Mouse (Mus musculus): ENCODE data around the gene Nexn.
"Not testable (repeated sequence)": the region's sequence is repeated elsewhere in the genome, so short reads cannot be mapped to it uniquely, and the experiment has no call there.

Gene Nexn

DNA sequence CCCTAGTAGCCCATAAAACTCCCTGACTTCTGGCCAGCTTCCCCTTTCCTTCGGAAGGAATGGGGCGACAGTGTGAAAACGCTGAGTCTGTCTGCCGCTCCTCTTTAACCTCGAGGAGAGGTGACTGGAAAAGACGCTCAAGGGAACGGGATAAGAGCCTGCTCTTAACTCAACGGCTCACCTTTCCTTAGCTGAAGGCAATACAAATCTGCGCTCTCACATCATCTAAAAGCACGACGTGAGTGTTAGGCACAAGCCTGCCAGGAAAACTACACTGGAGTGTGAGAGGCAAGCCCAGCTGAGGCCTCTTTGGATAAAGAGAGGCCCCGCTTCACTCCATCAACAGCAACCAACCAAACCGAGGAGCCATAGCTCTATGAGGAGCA lies at the start of gene Nexn:
Gene Nexn, minus strand, starts transcription at position 315 of the 386 bp plus-strand sequence.
- no peak for DNase-seq (ENCODE audit: low spot score)

DNA sequence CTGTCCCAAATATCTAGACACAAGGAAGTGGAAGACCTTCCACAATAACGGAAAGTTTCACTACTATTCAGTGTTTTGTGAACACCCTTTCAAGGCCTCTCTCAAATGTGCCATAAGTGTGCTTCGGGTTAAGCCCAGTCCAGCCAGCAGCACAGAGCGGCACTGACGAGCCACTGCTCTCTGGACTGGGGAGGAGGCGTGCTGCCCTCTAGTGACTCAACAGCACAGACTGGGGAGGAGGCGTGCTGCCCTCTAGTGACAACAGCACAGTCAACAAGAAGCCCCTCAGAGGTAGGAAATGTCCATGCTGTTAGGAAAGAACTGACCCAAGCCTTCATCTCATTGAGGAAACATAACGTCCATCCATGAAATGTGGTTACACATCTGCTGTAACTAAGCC lies 49.5 kb upstream of the Nexn start:
- peak; percentile 71 for DNase-seq (ENCODE audit: low spot score)

DNA sequence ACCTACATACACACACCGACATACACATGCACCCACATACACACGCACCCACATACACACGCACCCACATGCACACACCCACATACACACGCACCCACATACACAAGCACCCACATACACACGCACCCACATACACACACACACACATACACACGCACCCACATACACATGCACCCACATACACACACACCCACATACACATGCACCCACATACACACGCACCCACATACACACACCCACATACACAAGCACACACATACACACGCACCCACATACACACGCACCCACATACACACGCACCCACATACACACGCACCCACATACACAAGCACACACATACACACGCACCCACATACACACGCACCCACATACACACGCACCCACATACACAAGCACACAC lies 48.5 kb upstream of the Nexn start:
- not testable (repeated sequence) for DNase-seq (ENCODE audit: low spot score)

DNA sequence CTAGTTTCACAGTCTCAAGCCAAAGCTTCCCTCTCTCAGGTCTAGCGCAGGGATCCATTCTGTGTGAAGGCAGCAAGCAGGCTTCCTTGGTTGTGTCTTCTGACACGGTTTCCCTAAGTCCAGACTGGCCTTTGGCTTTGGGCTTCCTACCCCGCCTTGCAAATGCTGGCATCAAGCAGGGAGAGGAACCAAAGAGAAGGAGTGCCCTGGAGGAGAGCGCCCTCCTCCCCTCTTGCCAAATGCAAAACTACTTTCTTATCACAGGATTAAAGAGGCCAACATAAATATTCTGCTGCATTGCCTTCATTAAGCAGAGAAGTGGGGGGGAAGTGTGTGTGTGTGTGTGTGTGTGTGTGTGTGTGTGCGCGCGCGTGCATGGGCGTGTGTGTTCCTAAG lies 43.1 kb upstream of the Nexn start:
- no peak for DNase-seq (ENCODE audit: low spot score)

DNA sequence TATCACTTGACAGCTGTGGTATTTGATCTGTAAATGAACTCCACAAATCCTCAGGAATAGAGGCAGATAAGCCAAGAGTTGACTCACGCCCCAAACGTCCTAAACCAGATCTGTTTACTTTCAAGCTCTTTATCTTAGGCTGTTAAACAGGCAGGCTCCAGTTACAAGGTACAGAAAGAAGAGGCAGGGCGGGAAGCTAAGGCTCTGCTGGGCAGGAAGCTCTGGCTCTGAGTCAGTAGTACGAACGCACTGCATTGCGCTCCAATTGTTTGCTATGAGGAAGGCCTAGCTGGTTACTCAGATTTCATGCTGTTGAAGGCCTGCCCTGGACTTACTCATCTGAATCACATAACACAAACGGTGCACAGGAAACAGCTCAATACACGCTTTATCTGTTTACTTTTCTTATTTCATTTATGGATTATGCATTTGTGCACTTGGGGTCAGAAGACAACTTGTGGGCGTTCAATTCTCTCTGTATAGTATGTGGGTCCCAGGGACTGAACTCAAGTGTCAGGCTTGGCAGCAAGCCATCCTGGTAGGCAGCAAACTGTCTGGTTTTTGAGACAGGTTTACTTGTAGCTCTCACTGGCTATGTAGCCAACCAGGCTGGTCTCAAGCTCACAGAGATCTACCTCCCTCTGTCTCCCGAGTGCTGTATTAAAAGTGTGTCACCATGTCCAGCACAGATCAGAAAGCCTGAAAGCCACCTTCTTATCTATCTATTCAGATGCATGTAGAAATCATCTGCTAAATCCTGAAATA lies 42.5 kb upstream of the Nexn start:
- no peak for DNase-seq (ENCODE audit: low spot score)

DNA sequence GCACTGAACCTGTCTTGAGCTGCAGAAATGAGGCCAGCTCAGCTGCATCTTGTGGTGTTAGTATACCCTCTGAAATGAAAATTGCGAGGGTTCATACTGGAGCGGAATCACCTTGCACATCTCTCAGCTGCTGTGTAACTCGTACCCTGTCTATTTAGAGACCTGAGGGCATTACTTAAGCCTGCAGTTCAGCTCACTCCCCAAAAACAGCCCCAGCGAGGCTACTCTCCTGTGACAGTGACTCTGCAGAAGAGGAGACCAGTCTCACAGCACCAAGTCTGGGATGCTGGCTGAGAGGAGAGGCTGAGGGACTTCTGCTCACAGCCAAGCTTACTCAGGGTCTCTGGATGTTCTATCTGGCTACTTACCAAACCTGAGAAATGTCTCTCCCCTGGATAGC lies 39.8 kb upstream of the Nexn start:
- no peak for DNase-seq (ENCODE audit: low spot score)

DNA sequence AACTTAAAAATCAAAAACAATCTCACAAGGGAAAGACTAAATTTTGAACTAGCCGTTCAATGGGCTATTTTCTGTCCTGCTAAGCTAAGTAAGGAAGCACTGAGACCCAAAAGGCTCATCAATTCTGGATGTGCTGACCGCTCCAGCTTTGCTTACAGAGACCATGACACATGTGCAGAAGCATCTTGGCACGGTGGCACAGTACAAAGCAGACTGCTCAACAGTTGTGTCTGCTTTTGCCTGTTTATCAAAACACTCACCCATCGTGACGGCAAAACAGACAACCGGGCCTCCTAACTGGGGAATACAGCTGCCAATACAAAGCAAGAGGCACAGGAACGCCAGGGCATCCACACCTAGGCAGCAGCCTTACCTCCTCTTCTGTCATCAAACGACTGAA lies 38.9 kb upstream of the Nexn start:
- DNase-seq (ENCODE audit: low spot score) = no peak

DNA sequence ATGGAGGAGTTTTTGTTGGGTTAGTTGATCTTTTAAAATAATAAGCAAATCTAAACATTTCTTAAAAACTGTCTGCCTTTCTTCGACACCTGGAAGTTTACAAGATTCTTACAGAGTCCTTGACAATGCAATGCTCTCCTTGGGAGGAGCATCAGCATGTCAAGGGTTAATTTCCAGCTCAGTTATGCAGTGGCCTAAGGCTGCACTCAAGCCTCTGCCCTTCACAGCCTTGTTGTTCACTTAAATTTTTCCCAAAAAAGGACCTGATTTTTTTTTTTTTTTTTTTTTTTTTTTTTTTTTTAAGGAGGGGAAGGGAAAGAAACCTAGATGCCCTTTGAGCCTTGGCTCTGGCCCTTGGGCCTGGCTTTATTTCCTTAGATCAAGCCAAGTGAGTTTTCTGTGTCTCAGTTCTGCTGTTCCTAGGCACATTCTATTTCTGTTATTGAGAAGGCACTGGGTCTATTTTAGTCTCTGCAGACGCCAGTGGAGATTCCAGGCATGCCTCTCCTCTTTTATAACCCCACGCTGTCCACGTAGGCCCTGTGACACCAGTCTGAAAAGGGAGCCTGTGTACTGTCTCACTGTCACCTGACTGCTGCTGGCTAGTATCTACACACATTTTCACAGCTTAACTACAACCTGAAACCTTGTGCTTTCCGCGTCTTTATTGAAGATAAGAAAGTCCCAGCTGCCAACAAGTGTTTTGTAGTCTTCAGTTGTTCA lies 38.1 kb upstream of the Nexn start:
- no peak for DNase-seq (ENCODE audit: low spot score)

DNA sequence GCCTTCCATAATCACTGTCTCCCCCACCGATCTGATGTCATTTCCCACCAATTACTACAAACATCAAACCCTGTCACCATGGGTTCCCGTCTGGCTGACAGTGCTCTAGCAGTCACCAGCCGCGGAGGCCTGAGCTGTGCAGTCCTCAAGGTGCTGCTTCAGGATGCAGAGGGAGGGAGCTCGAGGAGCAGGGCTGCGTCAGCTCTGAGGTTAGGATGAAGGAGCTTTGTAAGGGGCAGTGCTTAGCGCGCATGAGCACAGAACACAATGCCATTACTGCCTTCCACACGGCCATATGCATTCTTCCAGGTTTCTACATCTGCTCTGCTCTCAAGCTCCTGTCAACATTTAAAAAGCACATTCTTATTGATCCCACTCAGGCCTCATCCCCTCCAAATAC lies 36.8 kb upstream of the Nexn start:
- no peak for DNase-seq (ENCODE audit: low spot score)

DNA sequence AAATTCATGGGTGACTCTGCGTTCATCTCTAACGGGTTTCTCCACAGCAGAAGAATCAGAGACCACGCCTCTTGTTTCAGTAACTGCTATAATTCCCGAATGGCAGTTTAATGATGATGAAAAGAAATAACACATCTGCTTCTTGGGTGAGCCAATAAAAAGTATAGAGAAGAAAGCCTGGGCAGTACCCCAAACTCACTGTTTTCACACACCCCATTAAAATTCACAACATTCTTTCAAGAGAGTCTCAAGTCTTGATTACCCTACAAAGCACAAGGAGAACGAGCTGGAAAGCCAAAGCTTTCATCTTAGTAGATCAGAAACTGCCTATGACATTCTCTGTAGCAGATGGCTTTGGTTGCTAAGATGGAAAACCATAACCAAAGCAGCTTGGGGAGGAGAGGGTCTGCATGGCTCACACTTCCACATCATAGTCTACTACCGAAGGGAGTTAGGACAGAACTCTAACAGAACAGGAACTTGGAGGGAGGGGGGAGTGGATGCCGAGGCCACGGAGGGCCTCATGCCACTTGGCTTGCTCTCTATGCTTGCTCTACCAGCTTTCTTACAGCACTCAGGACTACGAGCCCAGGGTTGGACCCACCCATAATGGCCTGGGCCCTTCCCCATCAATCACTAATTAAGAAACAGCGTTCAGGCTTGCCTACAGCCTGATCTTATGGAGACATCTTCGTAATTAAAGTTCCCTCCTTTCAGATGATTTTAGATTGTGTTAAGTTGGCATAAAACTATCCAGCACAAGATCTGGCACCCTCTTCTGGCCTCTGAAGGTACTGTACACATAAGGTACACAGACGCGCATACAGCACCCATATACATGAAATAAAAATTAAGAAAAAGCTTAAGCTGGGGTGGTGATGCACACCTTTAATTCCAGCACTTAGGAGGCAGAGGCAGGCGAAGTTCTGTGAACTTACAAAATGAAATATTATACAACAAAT lies 34.5 kb upstream of the Nexn start:
- no peak for DNase-seq (ENCODE audit: low spot score)

DNA sequence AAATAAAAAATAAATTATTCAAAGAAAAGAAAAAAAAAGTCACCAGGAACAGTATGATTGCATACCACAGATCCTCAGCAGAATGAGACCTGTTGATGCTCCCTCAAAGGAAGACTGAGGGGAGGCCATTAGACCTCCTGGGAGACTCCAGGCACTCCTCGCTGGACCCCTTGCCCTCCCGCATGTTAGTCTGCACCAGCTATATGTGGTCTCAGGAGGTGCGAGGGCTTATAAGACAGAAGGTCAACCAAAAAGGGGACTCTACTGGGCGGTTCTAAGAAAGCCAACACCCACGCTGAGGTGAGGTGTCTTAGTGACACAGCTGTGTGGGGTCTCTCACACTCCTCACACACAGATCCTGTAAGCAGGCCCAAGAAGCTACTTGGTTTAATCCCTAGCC lies 29.7 kb upstream of the Nexn start:
- DNase-seq (ENCODE audit: low spot score) = no peak

DNA sequence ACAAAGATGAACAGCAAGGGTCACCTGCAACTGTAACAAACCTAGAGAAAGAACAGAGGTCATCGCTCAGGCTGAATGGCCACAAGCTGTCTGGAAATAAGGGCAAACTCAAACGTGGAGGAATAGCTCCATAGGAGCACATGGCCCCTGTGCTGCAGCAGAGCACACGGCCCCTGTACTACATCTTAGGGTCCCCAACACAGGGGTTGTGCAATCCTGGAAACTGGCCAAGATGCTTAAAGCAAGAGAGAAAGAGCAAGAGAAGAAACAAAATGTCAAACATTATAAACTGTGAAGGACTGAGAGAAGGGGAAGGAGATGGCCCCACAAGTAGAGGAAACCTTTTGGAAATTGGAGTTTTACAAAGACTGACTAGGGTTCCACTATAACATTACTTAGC lies 28.2 kb upstream of the Nexn start:
- no peak for DNase-seq (ENCODE audit: low spot score)

DNA sequence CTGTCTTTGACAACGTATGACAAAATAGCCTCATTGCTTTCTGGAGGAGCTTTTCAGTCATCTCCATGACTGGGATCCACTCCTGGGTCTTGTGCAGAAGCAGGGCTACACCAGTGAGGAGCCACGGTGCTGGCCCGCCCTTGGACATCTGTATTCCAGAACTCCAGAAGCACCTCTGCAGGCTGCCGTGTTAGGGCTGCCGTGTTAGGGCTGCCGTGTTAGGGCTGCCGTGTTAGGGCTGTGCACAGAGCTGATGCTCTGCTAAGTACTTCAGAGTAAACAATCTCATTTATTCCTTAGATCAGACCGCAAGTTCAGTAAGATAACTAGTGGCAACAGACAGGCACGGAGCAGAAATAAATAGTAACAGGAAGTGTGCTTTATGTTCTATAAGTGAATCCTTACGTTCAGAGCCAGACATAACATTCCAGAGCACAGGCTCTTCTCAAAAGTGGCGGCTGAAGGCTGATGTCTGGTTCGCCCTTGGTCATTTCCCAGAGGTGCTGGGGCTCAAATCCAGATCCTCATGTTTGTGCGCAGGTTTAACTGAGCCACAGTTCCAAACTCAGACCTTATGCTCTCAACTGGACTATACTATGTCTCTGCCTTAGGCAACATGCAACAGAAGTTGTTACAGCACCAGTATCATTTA lies 27.5 kb upstream of the Nexn start:
- no peak for DNase-seq (ENCODE audit: low spot score)

DNA sequence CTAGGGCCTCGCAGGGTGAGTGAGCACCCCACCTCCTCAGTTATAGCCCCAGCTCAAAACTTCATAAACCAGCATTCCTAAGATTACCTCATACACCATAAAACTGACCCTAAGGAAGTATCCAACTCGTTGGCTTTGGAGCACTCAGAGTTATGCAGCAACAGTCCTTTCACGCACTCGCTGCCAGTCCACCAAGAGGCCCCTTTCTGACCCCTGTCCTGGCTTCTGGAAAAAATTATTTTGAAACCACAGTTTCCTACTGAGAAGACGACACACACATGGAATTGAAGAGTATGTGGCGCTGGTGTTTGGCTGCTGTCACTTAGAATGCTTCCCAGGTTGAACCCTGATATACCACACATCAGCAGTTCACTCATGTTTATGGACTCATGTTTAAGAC lies 25.7 kb upstream of the Nexn start:
- no peak for DNase-seq (ENCODE audit: low spot score)

DNA sequence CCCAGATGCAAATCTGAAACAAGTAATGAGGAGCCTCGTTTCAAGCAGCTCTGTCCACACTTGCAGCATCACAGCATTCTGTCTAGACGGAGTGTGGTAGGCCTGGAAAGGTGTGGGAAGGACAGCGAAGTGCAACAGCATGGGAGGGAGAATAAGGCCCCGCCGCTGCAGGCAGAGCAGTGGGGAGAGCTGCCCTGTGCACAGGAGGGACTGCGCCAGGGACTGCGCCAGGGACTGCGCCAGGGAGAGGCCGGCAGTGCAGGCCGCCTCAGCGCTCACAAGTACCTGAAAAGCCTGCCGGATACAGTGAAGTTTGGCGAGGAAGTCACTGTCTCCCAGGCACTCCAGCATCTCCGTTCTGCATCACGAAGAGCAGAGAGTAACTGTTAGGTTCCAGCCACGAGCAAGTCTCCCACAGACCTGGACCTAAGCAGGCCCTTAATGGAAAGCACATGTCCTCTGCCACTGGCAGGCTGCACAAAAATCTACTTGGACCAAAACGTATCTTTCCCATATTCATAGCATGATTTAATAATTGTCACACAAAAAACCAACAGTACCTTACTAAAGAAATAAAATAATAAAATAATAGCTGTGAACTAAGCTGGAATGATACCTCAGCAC lies 24.1 kb upstream of the Nexn start:
- DNase-seq (ENCODE audit: low spot score) = no peak

DNA sequence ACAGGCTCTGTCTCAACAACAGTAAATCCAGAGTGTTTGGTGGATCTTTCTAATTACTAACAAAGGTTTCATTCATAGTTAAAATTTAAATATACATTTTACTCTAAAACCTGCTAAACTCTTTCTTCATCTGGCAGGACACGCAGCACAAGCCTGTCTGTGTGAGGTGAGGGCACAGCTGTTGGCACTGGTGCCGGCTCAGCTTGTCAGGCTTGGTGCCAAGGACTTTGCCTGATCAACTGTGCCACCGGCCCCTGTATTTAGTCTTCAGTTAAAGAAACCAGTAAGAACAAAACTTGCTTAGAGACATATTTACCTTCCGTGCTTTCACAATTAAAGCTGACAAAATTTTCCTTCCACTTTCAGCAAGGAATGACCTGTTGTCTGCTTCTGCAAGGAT lies 22.6 kb upstream of the Nexn start:
- no peak for DNase-seq (ENCODE audit: low spot score)

DNA sequence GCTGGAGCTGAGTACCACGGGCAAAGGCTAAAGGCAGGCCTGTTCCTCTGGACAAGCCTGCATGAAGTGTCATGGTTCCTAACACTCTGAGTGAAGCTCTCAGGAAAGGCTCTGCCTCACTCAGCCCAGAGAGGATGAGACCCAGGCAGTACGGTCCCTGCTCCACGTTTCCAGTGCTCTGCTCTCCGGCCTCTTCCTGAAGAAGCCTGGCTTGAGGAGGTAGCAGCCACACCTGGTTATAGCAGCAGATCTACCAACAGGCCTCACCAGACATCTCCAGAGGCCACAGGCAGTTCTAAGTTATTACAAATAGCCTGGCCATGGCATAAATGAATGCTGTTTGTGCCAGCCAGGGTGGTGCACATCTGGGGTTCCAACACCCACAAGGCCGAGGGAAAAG lies 22.1 kb upstream of the Nexn start:
- no peak for DNase-seq (ENCODE audit: low spot score)

DNA sequence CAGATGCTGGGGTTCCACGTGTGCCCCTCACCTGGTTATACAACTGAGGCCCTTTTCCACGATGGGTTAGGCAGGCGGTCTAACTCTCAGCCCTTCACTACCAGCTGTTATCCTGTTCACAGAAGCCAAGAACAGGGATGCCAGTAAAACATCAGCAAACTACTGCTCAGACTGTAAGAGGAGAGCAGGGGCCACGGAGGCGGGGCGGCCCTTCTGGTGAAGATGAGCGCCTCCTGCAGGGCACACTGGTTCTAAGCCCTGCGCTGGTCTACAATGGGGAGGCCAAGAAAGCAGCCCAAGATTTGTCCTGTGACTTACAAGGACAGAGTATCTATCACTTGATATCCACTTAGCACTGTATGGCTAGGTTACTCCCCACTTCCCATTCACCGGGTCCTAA lies 21.7 kb upstream of the Nexn start:
- DNase-seq (ENCODE audit: low spot score) = no peak

DNA sequence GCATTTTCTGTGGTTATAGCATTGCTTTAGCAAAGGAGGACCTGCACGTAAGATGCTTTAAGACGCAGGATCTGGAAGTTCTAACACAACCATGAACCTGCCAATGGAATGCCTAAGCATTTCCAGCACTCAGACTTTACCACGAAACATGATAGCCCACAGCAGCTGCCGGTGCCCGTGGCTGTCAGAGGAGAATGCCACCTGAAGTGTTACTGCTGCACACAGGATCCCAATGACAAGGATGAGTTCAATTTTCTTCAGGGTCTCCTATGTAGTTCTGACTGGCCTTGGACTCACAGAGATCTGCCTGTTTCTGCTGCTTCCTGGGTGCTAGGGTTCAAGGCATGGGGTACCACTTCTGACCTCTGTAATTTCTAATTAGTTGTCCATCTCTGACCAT lies 18.6 kb upstream of the Nexn start:
- no peak for DNase-seq (ENCODE audit: low spot score)

DNA sequence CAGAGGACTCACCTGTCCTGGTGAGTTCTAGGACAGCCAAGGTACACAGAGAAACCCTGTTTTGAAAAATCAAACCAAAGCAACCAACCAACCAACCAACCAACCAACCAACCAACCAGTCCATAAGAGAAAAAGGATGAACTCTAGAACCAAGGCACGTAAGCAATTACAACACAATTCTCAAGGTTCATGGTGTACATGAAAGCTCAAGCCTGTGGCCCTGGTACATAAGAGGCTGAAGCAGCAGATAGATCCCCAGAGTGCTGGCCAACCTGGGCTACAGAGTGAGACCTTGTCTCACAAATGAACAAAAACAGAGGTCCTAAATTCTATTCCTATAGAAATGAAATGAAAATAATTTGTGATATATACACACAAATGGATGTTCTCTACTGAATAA lies 18.2 kb upstream of the Nexn start:
- DNase-seq (ENCODE audit: low spot score) = no peak

DNA sequence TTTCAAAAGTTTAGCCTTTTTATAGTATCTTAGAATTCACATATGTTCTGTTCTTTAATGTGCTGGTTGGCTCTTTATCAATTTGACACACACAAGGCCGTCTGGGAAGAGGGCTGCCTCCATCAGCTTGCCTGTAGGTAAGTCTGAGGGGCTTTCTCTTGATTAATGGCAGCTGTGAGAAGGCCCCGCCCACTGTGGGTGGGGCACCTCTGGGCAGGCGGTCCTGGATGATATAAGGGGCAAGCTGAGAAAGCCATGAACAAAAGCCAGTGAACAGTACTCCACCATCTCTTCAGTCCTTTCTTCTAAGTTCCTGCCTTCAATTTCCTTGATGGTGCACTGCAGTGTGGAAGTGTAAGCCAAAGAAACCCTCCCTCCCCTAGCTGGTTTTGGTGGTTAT lies 16.0 kb upstream of the Nexn start:
- peak; percentile 23 for DNase-seq (ENCODE audit: low spot score)

DNA sequence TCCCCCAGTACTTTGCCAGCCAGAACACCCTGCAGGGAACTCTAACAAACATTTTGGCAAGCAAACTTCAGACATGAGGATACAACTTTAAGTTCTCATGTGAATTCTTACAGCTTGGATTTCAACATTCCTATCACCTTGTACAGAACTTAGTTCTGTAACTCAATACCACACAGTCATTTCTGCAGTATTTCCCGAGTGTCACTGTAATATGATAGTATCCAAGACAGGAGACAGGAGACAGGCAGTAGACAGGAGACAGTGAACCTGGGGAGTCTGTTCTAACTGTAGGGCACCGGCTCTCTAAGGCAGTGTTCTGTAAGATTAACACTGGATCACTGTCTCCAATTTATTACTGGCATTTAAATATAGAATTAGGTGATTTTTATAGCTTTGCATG lies 12.3 kb upstream of the Nexn start:
- DNase-seq (ENCODE audit: low spot score) = no peak

Data from c-Kit-positive CD71-positive TER-119-positive erythroid progenitor cells, embryonic 14.5 days (primary cell).